26 mouse cellular contexts compared by ENCODE assay signal in genomic region chr13:28960916-28961315, GRCm38 (mm10). TPM values are rescaled to one million over a fixed set of nuclear protein-coding genes. Genes with fewer than 3 reads are reported as not detected.
DNase-seq lines count a peak whose midpoint lies in the region; ATAC-seq and TF ChIP-seq lines count a peak whose summit lies in the region.
"Had no signal": no experiment of that assay in that cellular context is flagged by ENCODE, and none has a peak within 500 bp of the region (broad histone marks: within the 10 kb centered on the region; RNA-seq: fewer than 3 reads in every experiment).

No protein-coding gene starts in this region.

- no peaks in the 10 kb centered on the region for H3K36me3 ChIP-seq in heart, embryonic 12.5 days
- no peaks in the 10 kb centered on the region for H3K36me3 ChIP-seq in testis, adult 2 months (ENCODE audit: control insufficient read depth, insufficient read depth, low read length)
- no peaks in the 10 kb centered on the region for H3K36me3 ChIP-seq in embryonic facial prominence, embryonic 10.5 days (replicated peaks)
- H3K36me3 ChIP-seq: embryonic facial prominence, embryonic 12.5 days; forebrain, embryonic 15.5 days; G1E had no signal

- no peak for TF ChIP-seq POLR2A in testis, adult 2 months (IDR thresholded peaks at IDR 0.05; ENCODE audit: control insufficient read depth, low read depth, low read length)

- H3K9ac ChIP-seq in heart, embryonic 12.5 days: no peak overlapping the region
- H3K9ac ChIP-seq: embryonic facial prominence, embryonic 12.5 days; forebrain, embryonic 13.5 days; forebrain, embryonic 15.5 days had no signal

- no peak overlapping the region for H3K27ac ChIP-seq in heart, embryonic 12.5 days (ENCODE audit: poor library complexity, severe bottlenecking)
- H3K27ac ChIP-seq in testis, adult 2 months (ENCODE audit: control insufficient read depth, insufficient read depth, low read depth, low read length): no peak overlapping the region
- no peak overlapping the region for H3K27ac ChIP-seq in embryonic facial prominence, embryonic 10.5 days (replicated peaks)
- H3K27ac ChIP-seq: embryonic facial prominence, embryonic 12.5 days had no signal

- peaks cover 3% of the 10 kb centered on the region; the same call in 1 of the 2 replicates for H3K4me1 ChIP-seq in heart, embryonic 12.5 days (replicated peaks)
- H3K4me1 ChIP-seq in testis, adult 2 months (ENCODE audit: control insufficient read depth, insufficient read depth, low read length): peaks cover 16% of the 10 kb centered on the region
- peaks cover 23% of the 10 kb centered on the region for H3K4me1 ChIP-seq in embryonic facial prominence, embryonic 10.5 days

- 0 out of 2 replicates have a peak, but pooled peaks cover 4% of the 10 kb centered on the region for H3K9me3 ChIP-seq in heart, embryonic 12.5 days (replicated peaks)
- H3K9me3 ChIP-seq in embryonic facial prominence, embryonic 10.5 days: no peaks in the 10 kb centered on the region
- H3K9me3 ChIP-seq: embryonic facial prominence, embryonic 12.5 days; forebrain, embryonic 13.5 days; forebrain, embryonic 15.5 days had no signal

- no peak overlapping the region for H3K4me3 ChIP-seq in heart, embryonic 12.5 days
- H3K4me3 ChIP-seq in testis, adult 2 months (ENCODE audit: control insufficient read depth, low read depth, low read length): peak overlapping the region; percentile 9; the same call in 1 of the 2 replicates
- no peak overlapping the region for H3K4me3 ChIP-seq in embryonic facial prominence, embryonic 10.5 days
- H3K4me3 ChIP-seq: embryonic facial prominence, embryonic 12.5 days; forebrain, embryonic 13.5 days; forebrain, embryonic 15.5 days had no signal

- DNase-seq in heart, adult 11 months: peak; percentile 88
- no peak for DNase-seq in testis, postnatal 14 days (ENCODE audit: low spot score)
- peak; percentile 48 for DNase-seq in thymus, postnatal 0 days (ENCODE audit: low spot score)
- DNase-seq in thymus, postnatal 25 days: peak; percentile 53
- DNase-seq in embryonic facial prominence, embryonic 10.5 days (ENCODE audit: low spot score): no peak
- DNase-seq in frontal cortex, postnatal 14 days (ENCODE audit: low spot score in 2 of 2): no peak
- DNase-seq: adrenal gland, adult 8-10 months; adrenal gland, postnatal 14 days; B cell, adult 2 months; cerebellum, adult 11 months; cerebellum, adult 18-20 months; cerebellum, adult 8-10 months; cerebellum, adult 9-11 months; cerebellum, postnatal 14 days; cerebellum, postnatal 36 days; embryo, embryonic 11 days had no signal

- ATAC-seq in heart, embryonic 12.5 days (ENCODE audit: insufficient number of reproducible peaks, low FRiP score): no peak
- ATAC-seq: activated CD4-positive, CD25-positive, alpha-beta regulatory T cell, adult 4 months; CD4-positive, CD25-positive, alpha-beta regulatory T cell, adult 4 months; forebrain, embryonic 13.5 days; forebrain, embryonic 15.5 days; Patski had no signal

- TF ChIP-seq CTCF in testis, adult 2 months (IDR thresholded peaks at IDR 0.05; ENCODE audit: control insufficient read depth, insufficient read depth, insufficient replicate concordance, low read depth, low read length): no peak

- no peak overlapping the region for H3K4me2 ChIP-seq in heart, embryonic 12.5 days
- H3K4me2 ChIP-seq: embryonic facial prominence, embryonic 12.5 days; forebrain, embryonic 13.5 days; forebrain, embryonic 15.5 days had no signal

- no peaks in the 10 kb centered on the region for H3K27me3 ChIP-seq in heart, embryonic 12.5 days (replicated peaks)
- no peaks in the 10 kb centered on the region for H3K27me3 ChIP-seq in testis, adult 2 months (ENCODE audit: control insufficient read depth, insufficient read depth, low read length)
- H3K27me3 ChIP-seq in embryonic facial prominence, embryonic 10.5 days (replicated peaks; ENCODE audit: low read depth, poor library complexity, severe bottlenecking): 0 out of 2 replicates have a peak, but pooled peaks cover 5% of the 10 kb centered on the region
- H3K27me3 ChIP-seq: CH12.LX; embryonic facial prominence, embryonic 12.5 days; forebrain, embryonic 13.5 days; forebrain, embryonic 15.5 days; Patski had no signal

- 97% methylated on average over 8 of the region's 8 CpGs for WGBS in heart, embryonic 12.5 days
- WGBS in embryonic facial prominence, embryonic 10.5 days: 98% methylated on average over 8 of the region's 8 CpGs

RNA-seq across cellular contexts. Expression of gene Sox4, which starts 7.4 kb away (rescaled TPM):
- polyA plus RNA-seq in heart, embryonic 12.5 days (2016; fragmentation: Nextera tagmentation; extraction: Ambion mirVana): 78.2 and 84.1 TPM in 2 replicates
- 2.2 and 2.5 TPM in 2 replicates for polyA plus RNA-seq in testis, adult 2 months (2012; rRNA removed)
- polyA plus RNA-seq in thymus, postnatal 0 days (2015; fragmentation: Nextera tagmentation; extraction: Ambion mirVana): 80.1 and 111 TPM in 2 replicates
- polyA plus RNA-seq in embryonic facial prominence, embryonic 10.5 days (2016; fragmentation: Nextera tagmentation; extraction: Ambion mirVana): 69.6 and 73.2 TPM in 2 replicates

Comparison
In these comparisons a context has a peak if more than half of its experiments do, and no peak if none do; other contexts are left out.
1. DNase-seq: peak in heart, adult 11 months (single experiment), thymus, postnatal 0 days (single experiment) and thymus, postnatal 25 days (single experiment); none in testis, postnatal 14 days (single experiment), embryonic facial prominence, embryonic 10.5 days (single experiment) and frontal cortex, postnatal 14 days (0 of 2).
2. RNA of gene Sox4, which starts 7.4 kb away (polyA plus RNA-seq): 80.1 to 111 TPM in thymus, postnatal 0 days, 78.2 to 84.1 TPM in heart, embryonic 12.5 days and 69.6 to 73.2 TPM in embryonic facial prominence, embryonic 10.5 days; 2.2 to 2.5 TPM in testis, adult 2 months; every median in the first group is over 10 times any median in the second.